Mouse (Mus musculus): ENCODE measurements around the gene Mettl6. TPM values are rescaled to one million over a fixed set of nuclear protein-coding genes. Genes with fewer than 3 reads are reported as not detected.

Gene Mettl6
- total and polyA plus RNA-seq, 3 experiments, result 35.6 to 39.2 TPM; not detected in 1

DNA sequence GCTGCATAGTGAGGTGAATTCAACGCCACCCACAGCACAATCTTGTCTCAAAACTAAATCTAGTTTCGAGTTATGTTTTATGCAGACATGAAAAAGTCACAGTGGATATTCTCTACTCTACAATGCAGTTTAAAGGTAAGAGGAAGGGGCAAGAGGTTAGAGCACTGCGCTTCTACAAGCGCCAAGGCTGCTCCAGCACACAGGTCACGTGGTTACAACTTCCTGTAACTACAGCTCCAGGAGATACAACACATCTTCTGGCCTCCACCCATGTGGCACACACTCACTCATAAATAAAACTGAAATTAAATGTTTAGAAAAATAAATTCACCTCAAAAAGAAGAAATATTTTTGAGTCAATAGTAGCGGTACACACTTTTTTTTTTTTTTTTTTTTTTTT is 54.1 kb downstream of the Mettl6 start (continued):
- TF ChIP-seq ZMIZ1 (IDR thresholded peaks at IDR 0.05; ENCODE audit: low read depth, low read length), result no peak

DNA sequence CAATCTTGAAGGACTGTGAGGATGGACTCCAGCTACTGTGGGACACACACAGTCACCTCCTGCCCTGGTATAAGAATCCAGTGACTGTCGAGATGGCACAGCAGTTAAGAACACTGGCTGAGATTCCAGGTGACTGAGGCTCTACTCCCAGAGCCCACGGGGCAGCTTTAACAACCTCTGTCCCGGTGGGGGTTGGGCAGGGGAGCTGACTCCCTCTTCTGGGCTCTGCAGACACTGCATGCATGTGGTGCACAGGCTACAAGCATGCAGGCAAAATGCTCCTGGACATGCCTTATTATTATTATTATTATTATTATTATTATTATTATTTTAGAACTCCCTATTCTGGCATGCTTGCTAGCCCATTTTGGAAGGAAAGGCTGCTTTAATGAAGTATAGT is 54.6 kb downstream of the Mettl6 start:
- Histone ChIP-seq H3K27ac (ENCODE audit: control insufficient read depth, low read depth, low read length) (no peak overlapping the region), H3K36me3 (ENCODE audit: control insufficient read depth in 1 of 2, insufficient read depth in 2 of 2, low read length in 2 of 2) (peaks cover 0 to 5% of the 10 kb centered on the region in 2 experiments; a peak in 1 of 4 replicates), H3K9ac (ENCODE audit: control insufficient read depth, low read depth, low read length, poor library complexity, severe bottlenecking) (no peak overlapping the region; the same call in 1 of the 2 replicates), H3K27me3 (ENCODE audit: control insufficient read depth in 1 of 2, insufficient read depth in 2 of 2, low read length in 2 of 2) (no peaks in the 10 kb centered on the region; a peak in 2 of 4 replicates), H3K79me2 (ENCODE audit: control insufficient read depth, insufficient read depth, low read length, poor library complexity) (no peaks in the 10 kb centered on the region), H3K4me1 (ENCODE audit: control insufficient read depth in 1 of 2, insufficient read depth in 2 of 2, low read length in 2 of 2) (no peaks in the 10 kb centered on the region), H3K4me3 (ENCODE audit: control insufficient read depth in 1 of 2, insufficient read depth in 1 of 2, low read depth in 2 of 2, low read length in 2 of 2) (no peak overlapping the region), H3K9me3 (replicated peaks; ENCODE audit: insufficient read depth, low read length) (no peaks in the 10 kb centered on the region)
- no peak for DNase-seq (ENCODE audit: low read depth, low spot score)
- TF ChIP-seq NELFE (IDR thresholded peaks at IDR 0.05; ENCODE audit: low read depth, low read length), result no peak
- TF ChIP-seq CTCF (IDR thresholded peaks at IDR 0.05 in 2 of 3, conservative IDR thresholded peaks at IDR 0.05 in 1 of 3; ENCODE audit: control insufficient read depth in 1 of 3, insufficient read depth in 1 of 3, low read depth in 2 of 3, low read length in 3 of 3, poor library complexity in 1 of 3, severe bottlenecking in 1 of 3), result peak in 2 of 3 experiments; percentile 10 to 34; a peak in 2 of 6 replicates

DNA sequence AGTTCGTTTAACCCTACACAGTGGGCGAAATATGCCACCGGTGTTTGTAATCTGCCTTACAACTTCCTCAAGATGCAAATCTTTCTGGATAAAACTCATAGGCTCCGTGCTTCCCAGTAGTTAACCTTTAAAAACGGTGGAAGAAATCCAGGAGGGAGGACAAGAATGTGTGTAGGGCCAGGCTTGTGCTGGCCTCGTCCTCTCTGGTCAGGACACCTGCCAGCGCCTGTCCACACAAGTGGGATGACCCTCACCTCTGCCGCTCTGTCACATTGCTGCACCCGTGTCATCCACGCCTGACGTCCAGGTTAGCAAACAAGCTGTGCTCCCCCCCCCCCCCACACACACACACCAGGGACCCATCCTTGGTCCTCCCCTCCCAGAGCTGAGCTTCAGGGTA is 55.6 kb downstream of the Mettl6 start:
- H3K9ac ChIP-seq (ENCODE audit: control insufficient read depth, low read depth, low read length, poor library complexity, severe bottlenecking), result no peak overlapping the region
- no peak for TF ChIP-seq CHD1 (IDR thresholded peaks at IDR 0.05; ENCODE audit: low read depth, low read length)
- TF ChIP-seq E2F4 (IDR thresholded peaks at IDR 0.05; ENCODE audit: borderline replicate concordance, low read depth, low read length), result no peak

DNA sequence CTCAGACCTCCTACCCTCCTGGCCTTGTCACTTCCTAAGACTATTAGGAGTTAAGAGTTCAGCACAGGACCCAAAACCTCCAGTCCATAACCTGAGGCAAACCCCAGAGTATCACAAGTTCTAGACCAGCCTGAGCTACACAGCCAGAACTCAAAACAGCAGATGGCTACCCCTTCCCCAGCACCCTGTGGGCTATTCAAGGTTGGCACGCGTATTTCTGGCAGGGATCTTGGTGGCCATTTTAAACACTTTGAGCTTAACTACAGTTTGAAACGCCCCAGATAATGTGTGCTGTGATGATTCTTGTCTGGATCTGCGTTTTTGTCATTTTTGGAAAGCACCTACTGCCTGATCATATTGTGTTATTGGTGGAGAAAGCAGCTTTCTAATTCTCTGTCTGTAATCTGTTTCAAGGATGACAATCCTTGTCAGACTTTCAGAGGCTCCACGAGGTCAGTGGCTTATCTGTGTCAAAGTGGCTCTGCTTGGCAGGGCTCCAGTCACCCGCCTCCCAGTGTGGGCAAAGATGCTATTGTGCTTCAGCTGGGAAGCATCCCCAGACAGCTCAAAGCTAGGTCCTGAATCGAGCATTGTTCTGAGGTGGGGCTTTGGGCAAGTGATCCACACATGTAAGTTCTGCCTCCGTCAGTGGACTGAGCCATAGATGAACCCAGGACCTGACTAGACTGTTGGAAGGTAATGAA is 56.9 kb downstream of the Mettl6 start:
- peak; percentile 26 for DNase-seq (ENCODE audit: low read depth, low spot score)
- Histone ChIP-seq H3K9ac (ENCODE audit: control insufficient read depth, low read depth, low read length, poor library complexity, severe bottlenecking) (no peak overlapping the region), H3K79me2 (ENCODE audit: control insufficient read depth, insufficient read depth, low read length, poor library complexity) (no peaks in the 10 kb centered on the region), H3K36me3 (ENCODE audit: control insufficient read depth in 1 of 2, insufficient read depth in 2 of 2, low read length in 2 of 2) (peaks cover 0 to 5% of the 10 kb centered on the region in 2 experiments; a peak in 1 of 4 replicates), H3K9me3 (replicated peaks; ENCODE audit: insufficient read depth, low read length) (no peaks in the 10 kb centered on the region), H3K27me3 (ENCODE audit: control insufficient read depth in 1 of 2, insufficient read depth in 2 of 2, low read length in 2 of 2) (peaks cover 4 to 6% of the 10 kb centered on the region in 2 experiments), H3K27ac (ENCODE audit: control insufficient read depth, low read depth, low read length) (no peak overlapping the region), H3K4me1 (ENCODE audit: control insufficient read depth in 1 of 2, insufficient read depth in 2 of 2, low read length in 2 of 2) (no peaks in the 10 kb centered on the region), H3K4me3 (ENCODE audit: control insufficient read depth in 1 of 2, insufficient read depth in 1 of 2, low read depth in 2 of 2, low read length in 2 of 2) (no peak overlapping the region)
- no peak for TF ChIP-seq RAD21 (IDR thresholded peaks at IDR 0.05; ENCODE audit: low read depth, low read length)
- TF ChIP-seq ETS1 (IDR thresholded peaks at IDR 0.05; ENCODE audit: low read depth, low read length), result no peak
- TF ChIP-seq MYC (IDR thresholded peaks at IDR 0.05; ENCODE audit: low read depth, low read length), result 0 out of 2 replicates have a peak, but pooled peaks have one; percentile 27
- no peak for TF ChIP-seq CHD1 (IDR thresholded peaks at IDR 0.05; ENCODE audit: low read depth, low read length)
- peak; percentile 20; the same call in 1 of the 2 replicates for TF ChIP-seq GATA1 (IDR thresholded peaks at IDR 0.05; ENCODE audit: low read depth, low read length)
- no peak for TF ChIP-seq MAFK (IDR thresholded peaks at IDR 0.05; ENCODE audit: borderline replicate concordance, low read depth, low read length)
- TF ChIP-seq CTCF (IDR thresholded peaks at IDR 0.05 in 2 of 3, conservative IDR thresholded peaks at IDR 0.05 in 1 of 3; ENCODE audit: control insufficient read depth in 1 of 3, insufficient read depth in 1 of 3, low read depth in 2 of 3, low read length in 3 of 3, poor library complexity in 1 of 3, severe bottlenecking in 1 of 3), result no peak
- no peak for TF ChIP-seq ZKSCAN1 (IDR thresholded peaks at IDR 0.05; ENCODE audit: low read depth, low read length)
- no peak for TF ChIP-seq MEF2A (IDR thresholded peaks at IDR 0.05; ENCODE audit: extremely low read depth, insufficient replicate concordance, low read depth, low read length, poor library complexity, severe bottlenecking)
- TF ChIP-seq POLR2A (IDR thresholded peaks at IDR 0.05; ENCODE audit: control insufficient read depth in 1 of 2, insufficient read depth in 1 of 2, low read depth in 1 of 2, low read length in 2 of 2, poor library complexity in 1 of 2), result no peak
- no peak for TF ChIP-seq JUND (IDR thresholded peaks at IDR 0.05; ENCODE audit: low read depth, low read length)

More for the DNA sequence above, 55.6 kb downstream of the Mettl6 start:
- no peak overlapping the region for H3K4me3 ChIP-seq (ENCODE audit: control insufficient read depth in 1 of 2, insufficient read depth in 1 of 2, low read depth in 2 of 2, low read length in 2 of 2)
- H3K36me3 ChIP-seq (ENCODE audit: control insufficient read depth in 1 of 2, insufficient read depth in 2 of 2, low read length in 2 of 2), result peaks cover 0 to 5% of the 10 kb centered on the region in 2 experiments; a peak in 1 of 4 replicates
- no peak overlapping the region for H3K27ac ChIP-seq (ENCODE audit: control insufficient read depth, low read depth, low read length)
- DNase-seq (ENCODE audit: low read depth, low spot score), result no peak
- peaks cover 0 to 3% of the 10 kb centered on the region in 2 experiments; a peak in 2 of 4 replicates for H3K27me3 ChIP-seq (ENCODE audit: control insufficient read depth in 1 of 2, insufficient read depth in 2 of 2, low read length in 2 of 2)
- no peaks in the 10 kb centered on the region for H3K79me2 ChIP-seq (ENCODE audit: control insufficient read depth, insufficient read depth, low read length, poor library complexity)
- H3K4me1 ChIP-seq (ENCODE audit: control insufficient read depth in 1 of 2, insufficient read depth in 2 of 2, low read length in 2 of 2), result no peaks in the 10 kb centered on the region
- H3K9me3 ChIP-seq (replicated peaks; ENCODE audit: insufficient read depth, low read length), result no peaks in the 10 kb centered on the region
